ENCODE assay signal across 9 mouse cellular contexts in genomic region chr15:37135590-37136164, GRCm38 (mm10).
A peak's percentile ranks its signal among the peaks of the same experiment; 100 is the strongest.
DNase-seq lines count a peak whose midpoint lies in the region; ATAC-seq and TF ChIP-seq lines count a peak whose summit lies in the region.
"Had no signal": no experiment of that assay in that cellular context is flagged by ENCODE, and none has a peak within 500 bp of the region (broad histone marks: within the 10 kb centered on the region; RNA-seq: fewer than 3 reads in every experiment).

No protein-coding gene starts in this region.

- H3K4me1 ChIP-seq in forebrain, embryonic 13.5 days: peaks cover 12% of the 10 kb centered on the region
- H3K4me1 ChIP-seq in lung, adult 2 months (ENCODE audit: control insufficient read depth, insufficient read depth, low read length): no peaks in the 10 kb centered on the region
- H3K4me1 ChIP-seq in neural tube, embryonic 15.5 days: peaks cover 23% of the 10 kb centered on the region

- peak; percentile 48; the same call in 1 of the 2 replicates for TF ChIP-seq POLR2A in lung, adult 2 months (IDR thresholded peaks at IDR 0.05; ENCODE audit: borderline replicate concordance, extremely low read depth, low read depth, low read length)

- WGBS in forebrain, embryonic 13.5 days: 1% methylated on average over 35 of the region's 35 CpGs
- WGBS in lung, adult 2 months: 4% methylated on average over 35 of the region's 35 CpGs
- WGBS in neural tube, embryonic 15.5 days: 1% methylated on average over 35 of the region's 35 CpGs

- H3K9ac ChIP-seq in forebrain, embryonic 13.5 days: peak overlapping the region; percentile 75
- peak overlapping the region; percentile 70 for H3K9ac ChIP-seq in neural tube, embryonic 15.5 days (replicated peaks)

- peak; percentile 76 for ATAC-seq in cerebellum, adult (ENCODE audit: insufficient number of reproducible peaks, low FRiP score, low TSS enrichment)
- ATAC-seq in forebrain, embryonic 13.5 days: peak; percentile 78
- ATAC-seq in neural tube, embryonic 15.5 days (ENCODE audit: low FRiP score): peak; percentile 78

- TF ChIP-seq CTCF in lung, adult 2 months (IDR thresholded peaks at IDR 0.05; ENCODE audit: insufficient read depth, low read length): no peak

- H3K36me3 ChIP-seq in forebrain, embryonic 13.5 days (ENCODE audit: poor library complexity, severe bottlenecking): no peaks in the 10 kb centered on the region
- H3K36me3 ChIP-seq in neural tube, embryonic 15.5 days: no peaks in the 10 kb centered on the region

- intact Hi-C loops in heart, postnatal 14 days (cut with DNase I): no loop called here

- DNase-seq in CD4-positive helper T cell, adult 2 months (ENCODE audit: low read depth, low spot score): peak; percentile 57
- DNase-seq in heart, postnatal 14 days: peak; percentile 56 to 67
- DNase-seq in kidney, postnatal 36 days: peak; percentile 61 to 80
- DNase-seq in lung, adult 2 months: peak; percentile 77
- DNase-seq in testis, postnatal 10 days (ENCODE audit: low spot score): peak; percentile 73

- H3K9me3 ChIP-seq in forebrain, embryonic 13.5 days (replicated peaks): no peaks in the 10 kb centered on the region
- H3K9me3 ChIP-seq in neural tube, embryonic 15.5 days (replicated peaks): no peaks in the 10 kb centered on the region

- no peaks in the 10 kb centered on the region for H3K27me3 ChIP-seq in forebrain, embryonic 13.5 days
- no peaks in the 10 kb centered on the region for H3K27me3 ChIP-seq in neural tube, embryonic 15.5 days (replicated peaks)
- H3K27me3 ChIP-seq: CH12.LX had no signal

- H3K4me2 ChIP-seq in forebrain, embryonic 13.5 days: peak overlapping the region; percentile 68
- H3K4me2 ChIP-seq in neural tube, embryonic 15.5 days: peak overlapping the region; percentile 74

- peak overlapping the region; percentile 69 for H3K27ac ChIP-seq in forebrain, embryonic 13.5 days
- H3K27ac ChIP-seq in neural tube, embryonic 15.5 days (replicated peaks): peak overlapping the region; percentile 87

- peak overlapping the region; percentile 44 for H3K4me3 ChIP-seq in forebrain, embryonic 13.5 days
- H3K4me3 ChIP-seq in lung, adult 2 months (replicated peaks; ENCODE audit: extremely low read depth, low read depth, low read length): peak overlapping the region; percentile 82
- H3K4me3 ChIP-seq in neural tube, embryonic 15.5 days (replicated peaks): peak overlapping the region; percentile 50

Comparison
In these comparisons a context has a peak if more than half of its experiments do, and no peak if none do; other contexts are left out.
1. Peak in every context shown above with its lines: DNase-seq, ATAC-seq, H3K4me3 ChIP-seq and H3K27ac ChIP-seq.